Mouse (Mus musculus) stomach, postnatal 0 days (tissue): ENCODE measurements around the gene Dnajb14.

Experiments
- CTCF ChIP-seq: IDR thresholded peaks from 2 replicates; pipeline ENCODE4 v1.5.1; 2016; ENCODE audit warnings: antibody characterized with exemption, low read depth, mild to moderate bottlenecking, moderate library complexity
- EP300 ChIP-seq: optimal IDR thresholded peaks from 2 replicates; pipeline ENCODE3; 2016; ENCODE audit warnings: antibody characterized with exemption

GRCm38 (mm10) chr3:137917694-137918171 is 50.3 kb downstream of the Dnajb14 start:
- TF ChIP-seq CTCF, result no peak
- no peak for TF ChIP-seq EP300
